Mouse (Mus musculus): ENCODE measurements around the gene Gdf3.

GRCm38 (mm10) chr6:122600066-122600646 lies 9.7 kb downstream of the Gdf3 start:
- TF ChIP-seq TAL1 (IDR thresholded peaks at IDR 0.05; ENCODE audit: low read length) (no peak), GATA1 (IDR thresholded peaks at IDR 0.05; ENCODE audit: low read length) (no peak)

Measured in erythroblast, embryonic 14.5 days (primary cell).